Mouse (Mus musculus) Muller cell, postnatal 12 days (primary cell): ENCODE measurements around the gene Barhl2.

Experiments used
- DNase-seq: peaks from one replicate; pipeline ENCODE4 v3.0.0-alpha.2; 2015; ENCODE audit errors: inconsistent ontology term

Barhl2 gene

GRCm38 (mm10) chr5:106455106-106455920 is 2.7 kb downstream of the Barhl2 start:
- no peak for DNase-seq

DNA sequence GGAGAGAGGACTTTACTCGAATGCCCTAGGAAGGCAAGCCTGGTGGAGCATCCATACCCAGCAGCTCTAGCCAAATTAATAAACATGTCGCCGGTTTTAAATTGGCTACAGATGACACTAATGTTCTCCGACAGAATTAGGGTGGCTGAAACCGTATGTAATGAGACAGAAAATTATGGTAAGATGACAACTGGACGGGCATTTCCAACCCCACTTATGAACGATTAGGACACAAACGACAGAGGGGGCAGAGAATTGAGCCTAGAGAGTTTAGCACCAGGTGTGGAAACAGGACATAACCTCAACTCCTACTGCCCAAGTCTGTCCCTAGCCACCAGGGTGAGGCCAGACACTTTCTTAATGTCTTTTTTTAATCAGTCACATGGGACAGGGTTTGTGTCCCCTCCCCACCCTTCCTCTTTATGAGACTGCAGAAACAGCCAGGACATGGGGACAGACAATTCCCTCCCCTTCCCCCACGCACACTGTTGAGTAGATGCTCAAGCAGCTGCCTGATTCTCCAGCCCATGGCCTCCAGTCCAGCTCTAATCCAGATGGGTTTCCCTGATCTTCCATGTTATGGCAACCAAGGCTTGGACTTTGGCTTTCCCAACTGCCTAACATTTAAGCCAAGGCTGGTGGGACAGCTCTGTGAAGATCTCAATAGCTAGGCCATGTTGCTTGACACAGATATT is 3.4 kb downstream of the Barhl2 start:
- DNase-seq, result no peak

GRCm38 (mm10) chr5:106453886-106454321 is 4.1 kb downstream of the Barhl2 start:
- DNase-seq, result no peak

DNA sequence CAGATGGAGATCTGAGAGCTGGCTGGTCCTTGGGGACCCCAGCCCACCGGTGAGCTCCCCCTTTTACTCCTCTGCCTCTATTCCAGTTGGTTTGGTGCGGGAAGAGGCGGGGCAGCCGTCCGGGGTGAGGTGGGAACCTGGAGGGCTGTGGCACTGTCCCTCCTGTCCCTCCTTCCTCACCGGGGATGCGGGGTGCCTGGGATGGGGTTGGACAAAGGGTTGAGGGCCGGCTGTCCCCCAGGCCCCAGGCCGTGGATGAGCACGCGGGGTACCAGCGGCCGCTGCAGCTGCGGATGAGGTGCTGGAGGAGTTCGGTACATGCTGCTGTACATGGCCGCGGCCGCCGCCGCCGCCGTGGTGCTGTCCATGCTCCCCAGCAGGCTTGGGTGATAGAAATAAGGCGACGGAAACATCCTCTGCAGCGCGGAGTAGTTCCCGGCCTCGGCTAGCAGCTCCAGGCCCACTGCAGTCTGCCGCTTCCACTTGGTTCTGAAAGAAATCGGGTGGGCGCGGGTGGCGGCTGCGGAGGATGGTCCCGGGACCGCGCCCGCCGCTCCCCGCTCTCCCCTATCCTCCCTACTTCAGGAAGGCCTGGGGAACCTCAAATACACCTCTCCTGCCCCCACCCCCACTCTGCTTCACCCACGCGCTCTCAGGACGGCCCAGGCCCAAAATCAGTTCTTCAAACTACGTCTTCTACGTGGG is 4.6 kb downstream of the Barhl2 start:
- no peak for DNase-seq

DNA sequence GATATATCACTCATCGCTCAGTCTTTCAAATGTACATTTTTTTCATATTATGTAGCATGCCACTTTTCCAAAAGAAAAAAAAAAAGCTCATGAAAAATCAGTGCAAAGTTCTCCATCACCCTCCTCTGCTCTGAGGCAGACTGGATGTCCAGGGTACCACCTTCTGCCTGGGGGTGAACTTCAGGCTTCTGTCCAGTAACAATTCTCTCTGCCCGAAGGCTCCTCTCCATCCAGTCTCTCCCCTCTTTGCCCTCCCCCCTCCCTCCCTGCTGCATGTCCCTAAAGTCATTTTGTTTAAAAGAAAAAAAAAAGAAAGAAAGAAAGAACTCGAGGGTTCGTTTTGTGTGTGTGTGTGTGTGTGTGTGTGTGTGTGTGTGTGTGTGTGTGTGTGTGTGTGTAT is 5.3 kb downstream of the Barhl2 start:
- DNase-seq, result no peak

DNA sequence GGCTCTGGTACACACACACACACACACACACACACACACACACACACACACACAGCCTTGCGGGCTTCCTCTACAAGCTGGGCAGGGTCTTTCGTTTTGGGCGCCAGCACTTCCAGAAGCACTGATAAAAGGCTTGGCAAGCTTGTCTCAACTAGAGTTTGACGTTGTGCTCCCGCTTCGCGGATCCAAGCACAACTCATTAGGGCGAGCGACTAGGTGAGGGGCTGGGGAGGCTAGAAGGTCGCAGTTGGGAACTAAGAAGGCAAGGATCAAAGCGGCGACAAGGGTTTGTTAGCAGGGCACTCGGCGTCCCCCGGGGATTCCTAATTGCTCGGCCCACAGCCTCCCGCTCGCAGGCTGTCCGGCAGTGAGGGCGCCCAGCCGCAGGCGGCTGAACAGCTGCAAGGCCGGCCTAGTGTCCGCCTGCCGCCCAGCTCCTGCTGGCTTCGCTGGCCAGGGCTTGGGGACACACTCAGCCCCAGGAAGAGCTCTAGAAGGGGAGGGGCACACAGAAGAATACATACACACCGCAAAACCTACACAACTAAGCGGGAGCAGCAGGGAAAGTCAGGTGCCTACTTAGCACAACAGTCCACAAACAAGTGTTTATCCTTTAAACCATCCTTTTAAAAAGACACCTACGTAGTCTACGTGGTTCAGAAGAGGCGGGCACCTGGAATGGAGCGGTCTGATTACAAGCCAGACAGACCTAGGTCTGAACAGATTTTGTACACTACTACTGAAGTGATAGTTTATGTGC is 6.1 kb downstream of the Barhl2 start:
- no peak for DNase-seq

DNA sequence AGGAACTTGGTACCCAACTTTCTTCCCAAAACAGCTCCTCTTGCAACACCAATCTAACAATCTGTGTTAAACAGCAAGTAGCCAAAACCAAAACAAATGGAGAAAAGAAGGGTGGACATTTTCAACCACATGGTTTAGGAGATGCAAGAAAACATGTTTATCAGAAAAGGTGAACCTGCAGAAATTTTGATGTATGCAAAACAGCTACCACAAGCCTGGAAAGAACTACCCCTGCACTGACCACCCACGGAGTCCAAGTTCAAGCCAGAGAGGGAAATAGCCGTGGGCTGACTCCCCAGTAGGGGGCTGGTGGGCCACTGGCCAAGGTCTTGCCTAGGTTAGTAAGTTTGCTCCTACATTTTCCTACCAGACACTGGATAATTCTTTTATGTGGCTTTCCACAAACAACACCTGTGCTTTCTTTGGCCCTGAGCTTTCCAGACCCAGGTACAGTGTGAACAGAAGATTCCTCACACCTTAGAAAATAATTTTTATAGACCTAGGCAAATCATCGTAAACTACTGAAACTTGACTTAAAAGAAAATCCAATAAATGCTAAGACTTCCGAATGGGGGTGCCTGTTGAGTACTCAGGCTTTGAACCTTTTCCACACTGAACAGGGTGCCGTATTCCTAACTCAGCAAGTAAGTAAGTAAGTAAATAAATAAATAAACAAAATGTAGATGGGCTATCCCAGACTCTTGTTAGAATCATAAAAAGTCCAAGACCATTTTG is 7.4 kb downstream of the Barhl2 start:
- DNase-seq, result no peak

GRCm38 (mm10) chr5:106449720-106450425 is 8.1 kb downstream of the Barhl2 start:
- DNase-seq, result no peak

GRCm38 (mm10) chr5:106448798-106449125 is 9.2 kb downstream of the Barhl2 start:
- no peak for DNase-seq

DNA sequence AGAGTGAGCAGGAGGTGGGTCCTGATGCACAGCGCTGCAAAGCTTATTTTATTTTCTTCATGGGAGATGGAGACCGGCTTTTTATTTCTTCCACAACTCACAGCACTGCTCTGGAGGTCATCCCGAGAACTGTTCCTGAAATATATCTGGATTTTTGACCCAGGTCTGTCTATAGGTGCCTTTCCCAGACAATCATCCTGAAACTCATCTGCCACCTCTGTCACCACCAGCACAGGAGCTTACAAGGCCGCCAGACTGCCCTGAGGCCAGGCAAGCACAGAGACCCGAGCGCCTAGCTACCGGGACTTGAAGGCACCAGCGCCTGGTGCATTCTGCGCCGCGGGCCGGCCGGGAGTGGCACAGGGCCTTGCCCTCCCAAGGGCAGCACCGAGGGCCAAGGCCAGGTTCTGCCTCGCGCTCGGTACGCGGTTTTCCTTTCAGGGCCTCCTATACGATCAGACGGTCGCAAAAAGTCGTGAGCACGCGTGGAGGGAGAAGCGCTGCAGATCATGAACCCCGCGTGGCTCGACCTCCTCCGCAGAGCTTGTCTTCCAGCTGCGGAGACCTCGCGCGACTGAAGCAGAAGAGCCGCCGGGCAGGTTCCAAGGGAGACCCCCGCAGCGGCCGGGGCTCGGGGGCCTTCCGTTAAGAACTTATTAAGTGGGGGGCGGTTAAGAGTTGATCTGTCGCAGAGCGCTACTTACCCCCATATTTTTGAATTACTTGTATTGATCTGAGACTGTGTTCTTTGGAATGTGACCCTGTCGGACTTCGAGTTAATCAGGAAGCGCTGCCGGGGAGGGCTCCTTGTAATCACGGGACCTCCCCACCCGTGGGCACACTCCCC is 9.8 kb downstream of the Barhl2 start:
- no peak for DNase-seq

DNA sequence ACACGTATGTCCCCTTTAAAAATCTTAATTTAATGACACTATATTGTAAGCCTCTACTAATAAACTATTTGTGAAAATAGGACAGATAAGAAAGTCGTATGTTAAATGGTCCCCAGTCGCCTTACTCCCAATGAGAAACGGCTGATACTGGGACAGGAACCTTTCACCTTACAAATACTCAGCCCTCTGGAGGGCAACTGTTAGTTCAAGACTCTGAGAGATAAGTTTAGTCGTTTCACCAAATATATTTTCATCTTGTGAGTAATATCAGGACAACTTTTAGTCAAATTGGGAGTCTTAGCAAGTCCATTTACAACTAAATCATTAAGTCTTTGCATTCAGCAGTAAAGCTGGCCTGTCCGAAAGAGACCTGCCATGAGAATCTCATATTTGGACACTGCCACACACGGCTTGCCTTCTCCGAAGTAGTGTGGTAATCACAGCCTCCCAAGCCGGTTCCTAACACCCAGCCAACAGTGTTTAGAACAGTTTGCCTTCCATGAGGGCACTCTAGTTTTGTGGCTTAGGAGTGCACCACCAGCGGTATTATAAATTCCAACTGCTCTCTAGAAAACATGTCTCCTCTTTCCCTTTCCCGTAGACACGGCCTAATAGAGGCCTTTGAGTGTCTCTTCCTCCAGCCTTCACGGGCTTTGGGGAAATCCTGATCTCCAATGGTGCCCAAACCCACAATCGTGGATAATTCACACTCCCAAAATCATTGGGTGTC is 10.7 kb downstream of the Barhl2 start:
- no peak for DNase-seq

DNA sequence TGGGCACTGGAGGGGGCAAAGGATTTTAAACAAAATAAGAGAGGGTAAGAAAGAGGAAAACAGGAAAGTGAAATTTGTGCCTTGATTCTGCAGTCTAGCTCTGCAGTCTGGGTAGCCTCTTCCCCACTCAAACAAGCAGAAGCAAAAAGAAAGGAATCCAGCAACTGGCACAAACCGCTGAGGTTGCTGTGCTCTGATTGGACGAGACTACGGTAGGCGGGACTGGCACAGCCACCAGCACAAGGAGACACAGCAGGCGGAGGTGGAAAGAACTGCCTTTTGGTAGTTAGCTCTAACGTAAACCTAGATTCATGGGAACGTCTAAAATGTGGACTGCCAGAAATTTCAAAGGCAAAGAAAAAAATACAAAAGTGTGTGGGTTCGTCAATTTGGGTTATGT is 11.4 kb downstream of the Barhl2 start:
- DNase-seq, result no peak

- DNase-seq, result no peak
Observed at GRCm38 (mm10) chr5:106445681-106446080, 12.3 kb downstream of the Barhl2 start.

DNA sequence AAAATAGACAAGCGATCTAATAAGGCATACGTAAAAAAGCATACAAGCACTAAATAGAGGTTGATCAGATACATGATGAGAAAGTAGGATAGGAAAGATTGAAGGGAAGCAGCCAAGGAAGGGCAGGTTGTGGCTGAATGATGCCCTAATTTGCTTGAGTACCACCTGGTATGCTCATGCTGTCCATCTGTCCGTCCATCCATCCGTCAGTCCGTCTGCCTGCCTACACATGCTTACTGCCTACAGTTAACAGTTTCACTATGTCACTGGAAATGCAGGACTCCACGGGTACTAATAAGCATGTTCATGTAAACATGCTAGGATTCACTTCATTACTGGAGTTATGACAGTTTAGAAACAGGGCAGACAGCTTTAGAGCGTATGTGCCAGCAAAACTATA is 19.1 kb downstream of the Barhl2 start:
- no peak for DNase-seq

- no peak for DNase-seq
Observed at GRCm38 (mm10) chr5:106426069-106426468, 31.9 kb downstream of the Barhl2 start.

GRCm38 (mm10) chr5:106420871-106421270 is 37.1 kb downstream of the Barhl2 start:
- DNase-seq, result no peak

GRCm38 (mm10) chr5:106420370-106420769 is 37.6 kb downstream of the Barhl2 start:
- DNase-seq, result no peak

- no peak for DNase-seq
Observed at GRCm38 (mm10) chr5:106417210-106417609, 40.8 kb downstream of the Barhl2 start.

GRCm38 (mm10) chr5:106416550-106416949 is 41.4 kb downstream of the Barhl2 start:
- no peak for DNase-seq
